Mouse (Mus musculus) limb, embryonic 14.5 days (tissue): Measurements from ENCODE around the gene Tgm5. TPM values are rescaled to one million over a fixed set of nuclear protein-coding genes. Genes with fewer than 3 reads are reported as not detected.
"Not testable (repeated sequence)": the region's sequence is repeated elsewhere in the genome, so short reads cannot be mapped to it uniquely, and the experiment has no call there.

Source experiments
- ATAC-seq: fragments of 200-750 bp; cut with Nextera tagmentation; 2 replicates; pipeline ENCODE4 v1.8.0; 2017; ENCODE audit warnings: low read depth, moderate number of reproducible peaks, moderate TSS enrichment; ENCODE audit not compliant: low FRiP score
- DNase-seq: peaks from one replicate; pipeline ENCODE4 v3.0.0-alpha.2; 2015; ENCODE audit warnings: low spot score
- H3K27ac ChIP-seq: fragments of 300-500 bp; sonication (generic); replicated peaks from 2 replicates; pipeline ENCODE4 v1.5.1; 2014; ENCODE audit warnings: low read depth, mild to moderate bottlenecking, low read length, moderate library complexity, mixed read lengths
- H3K27me3 ChIP-seq: fragments of 300-500 bp; sonication (generic); 2 replicates; pipeline ENCODE4 v1.6.1; 2014; ENCODE audit warnings: low read length, mixed read lengths; ENCODE audit not compliant: control insufficient read depth, insufficient read depth
- H3K36me3 ChIP-seq: fragments of 300-500 bp; sonication (generic); 2 replicates; pipeline ENCODE4 v1.6.1; 2014; ENCODE audit warnings: mild to moderate bottlenecking, low read length, moderate library complexity, mixed read lengths; ENCODE audit not compliant: control insufficient read depth, insufficient read depth
- H3K4me1 ChIP-seq: fragments of 300-500 bp; sonication (generic); 2 replicates; pipeline ENCODE4 v1.6.1; 2014; ENCODE audit warnings: antibody characterized with exemption, low read length, mixed read lengths; ENCODE audit not compliant: control insufficient read depth, insufficient read depth
- H3K4me2 ChIP-seq: fragments of 300-500 bp; sonication (generic); replicated peaks from 2 replicates; pipeline ENCODE4 v1.6.1; 2014; ENCODE audit warnings: low read depth, mild to moderate bottlenecking, low read length, moderate library complexity; ENCODE audit not compliant: severe bottlenecking
- H3K4me3 ChIP-seq: fragments of 300-500 bp; sonication (generic); replicated peaks from 2 replicates; pipeline ENCODE4 v1.5.1; 2014; ENCODE audit warnings: low read length
- H3K9ac ChIP-seq: fragments of 300-500 bp; sonication (generic); 2 replicates; pipeline ENCODE4 v1.6.1; 2014; ENCODE audit warnings: mild to moderate bottlenecking, low read depth, low read length, moderate library complexity; ENCODE audit not compliant: severe bottlenecking
- H3K9me3 ChIP-seq: fragments of 300-500 bp; sonication (generic); 2 replicates; pipeline ENCODE4 v1.6.1; 2016; ENCODE audit warnings: low read length; ENCODE audit not compliant: control insufficient read depth
- POLR2A ChIP-seq: fragments of 200-500 bp; IDR thresholded peaks from 2 replicates; pipeline ENCODE4 v1.8.0; 2012; ENCODE audit warnings: inconsistent platforms, mild to moderate bottlenecking, moderate library complexity, borderline replicate concordance; ENCODE audit not compliant: insufficient read depth, insufficient read length; ENCODE audit errors: extremely low read depth
- WGBS: fragments of 180-500 bp; shearing (Covaris S2); extraction: QIAGEN DNeasy Blood & Tissue Kit; methylation state at CpG from one replicate; pipeline ENCODE4 v1.1.7; 2014; 5-methylcytosine and 5-hydroxymethylcytosine counted together
- polyA plus RNA-seq, 2 experiments: library from polyadenylated mRNA; depleted of rRNA in 1 of 2; stranded (reverse) in 1 of 2; unstranded in 1 of 2; fragments of >200 nt; fragmentation: Nextera tagmentation in 1 of 2; extraction: Ambion mirVana in 1 of 2; gene quantifications; 2 replicates each; pipeline versions ENCODE4 v1.2.1 to v1.2.3; 2012 to 2014

Tgm5 gene
- polyA plus RNA-seq (2012; rRNA removed) (0.08 and 0.10 TPM in 2 replicates), polyA plus RNA-seq (2014; fragmentation: Nextera tagmentation; extraction: Ambion mirVana) (not detected in 2 replicates)

- no peak for DNase-seq
- H3K4me2 ChIP-seq: no peak within 1 kb of the TSS
Observed at GRCm38 (mm10) chr2:121085480-121086185, at the start of gene Tgm5. Gene Tgm5, minus strand, starts transcription at chr2:121085841.

GRCm38 (mm10) chr2:121132822-121133221 is 47.2 kb upstream of the Tgm5 start:
- WGBS: 63% methylated on average over 1 of the region's 1 CpGs
- no peaks in the 10 kb centered on the region for H3K4me1 ChIP-seq
- H3K9ac ChIP-seq: no peak overlapping the region
- DNase-seq (no peak), ATAC-seq (no peak)
- no peak overlapping the region for H3K4me3 ChIP-seq
- H3K9me3 ChIP-seq: no peaks in the 10 kb centered on the region
- no peak overlapping the region for H3K4me2 ChIP-seq
- no peaks in the 10 kb centered on the region for H3K36me3 ChIP-seq
- no peak overlapping the region for H3K27ac ChIP-seq
- no peaks in the 10 kb centered on the region for H3K27me3 ChIP-seq
- no peak for TF ChIP-seq POLR2A

More at GRCm38 (mm10) chr2:121085480-121086185, at the start of gene Tgm5:
- Histone ChIP-seq H3K36me3 (no peaks in the 10 kb centered on the region), H3K27me3 (no peaks in the 10 kb centered on the region), H3K9ac (no peak within 1 kb of the TSS), H3K9me3 (no peaks in the 10 kb centered on the region), H3K27ac (no peak within 1 kb of the TSS), H3K4me3 (no peak within 1 kb of the TSS), H3K4me1 (no peaks in the 10 kb centered on the region; the same call in 1 of the 2 replicates)
- TF ChIP-seq POLR2A: no peak
- no peak for ATAC-seq
- WGBS: 48% methylated on average over 6 of the region's 6 CpGs

GRCm38 (mm10) chr2:121128865-121129620 is 43.4 kb upstream of the Tgm5 start:
- Histone ChIP-seq H3K4me1 (no peaks in the 10 kb centered on the region), H3K4me3 (no peak overlapping the region), H3K27me3 (no peaks in the 10 kb centered on the region), H3K9ac (no peak overlapping the region), H3K27ac (no peak overlapping the region), H3K9me3 (no peaks in the 10 kb centered on the region), H3K36me3 (no peaks in the 10 kb centered on the region), H3K4me2 (no peak overlapping the region)
- ATAC-seq (no peak), DNase-seq (no peak)
- WGBS: 57% methylated on average over 9 of the region's 9 CpGs
- no peak for TF ChIP-seq POLR2A

GRCm38 (mm10) chr2:121127536-121127935 is 41.9 kb upstream of the Tgm5 start:
- Histone ChIP-seq H3K4me1 (no peaks in the 10 kb centered on the region), H3K4me3 (no peak overlapping the region), H3K9ac (no peak overlapping the region), H3K4me2 (no peak overlapping the region), H3K36me3 (no peaks in the 10 kb centered on the region), H3K9me3 (no peaks in the 10 kb centered on the region), H3K27me3 (no peaks in the 10 kb centered on the region), H3K27ac (no peak overlapping the region)
- ATAC-seq (no peak), DNase-seq (no peak)
- no peak for TF ChIP-seq POLR2A
- 74% methylated on average over 1 of the region's 1 CpGs for WGBS

- WGBS: 87% methylated on average over 5 of the region's 5 CpGs
- not testable (repeated sequence) for H3K4me3 ChIP-seq, ATAC-seq, DNase-seq, H3K27me3 ChIP-seq, H3K36me3 ChIP-seq, H3K4me1 ChIP-seq, H3K27ac ChIP-seq, H3K4me2 ChIP-seq, H3K9ac ChIP-seq, H3K9me3 ChIP-seq
Observed at GRCm38 (mm10) chr2:121126302-121126701, 40.7 kb upstream of the Tgm5 start.
